Mouse (Mus musculus) neutrophil, adult 83 days (primary cell): ENCODE results near the gene Sh3bp4. TPM values are rescaled to one million over a fixed set of nuclear protein-coding genes. Genes with fewer than 3 reads are reported as not detected.

Experiments
- total RNA-seq, 2 experiments: library from RNA; stranded (reverse); gene quantifications; one replicate each; pipeline ENCODE4 v1.2.4; 2023

The Sh3bp4 gene
- total RNA-seq: 1 to 10 TPM; 1.3 to 1.7 TPM

DNA sequence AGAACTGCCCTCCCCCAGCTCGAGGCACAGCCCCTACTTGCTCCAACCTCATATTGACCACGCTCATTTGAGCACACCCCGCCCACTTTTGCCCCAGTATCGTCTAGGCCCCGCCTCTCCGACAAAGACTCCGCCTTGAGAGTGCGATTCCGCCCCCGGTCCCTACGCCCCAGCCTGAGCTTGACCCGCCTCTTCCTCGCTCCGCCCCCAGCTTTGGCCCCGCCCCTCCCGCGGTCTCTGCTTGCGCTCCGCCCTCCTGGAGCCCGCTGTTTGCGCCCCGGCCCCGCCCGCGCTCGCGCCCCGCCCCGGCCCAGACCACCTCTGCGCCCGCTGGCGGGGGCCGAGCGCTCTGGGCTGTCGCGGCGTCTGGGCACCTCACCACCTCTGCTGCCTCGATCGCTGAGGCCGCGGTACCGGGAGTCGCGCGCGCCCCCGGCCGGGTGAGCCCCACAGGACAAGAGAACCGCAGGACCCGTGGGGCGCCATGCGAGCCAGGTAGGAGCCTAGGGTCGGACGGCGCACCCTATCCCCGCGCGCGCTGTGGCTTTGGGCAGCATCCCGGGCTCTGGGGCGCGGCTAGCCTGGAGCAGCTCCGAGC is at the start of gene Sh3bp4:
Gene Sh3bp4, plus strand, starts transcription at position 313 of the 598 bp plus-strand sequence.

